Mouse (Mus musculus) myocyte (in vitro differentiated cells): ENCODE measurements around the gene Cactin.
A peak's percentile ranks its signal among the peaks of the same experiment; 100 is the strongest.

Source experiments
- E2F4 ChIP-seq: IDR thresholded peaks from one replicate; pipeline ENCODE4 v1.6.1; 2011; ENCODE audit warnings: mild to moderate bottlenecking, control low read depth, moderate library complexity; ENCODE audit not compliant: insufficient read depth
- MAX ChIP-seq: IDR thresholded peaks from one replicate; pipeline ENCODE4 v1.6.1; 2011; ENCODE audit warnings: low read depth, mild to moderate bottlenecking, control low read depth
- MYOG ChIP-seq, 3 experiments: IDR thresholded peaks; one replicate each; pipeline ENCODE4 v1.6.1; 2011; ENCODE audit warnings: control low read depth in 2 of 3, low read depth in 2 of 3, mild to moderate bottlenecking in 2 of 3; ENCODE audit not compliant: insufficient read length in 2 of 3, control insufficient read depth in 1 of 3, insufficient read depth in 1 of 3
- POLR2A ChIP-seq: IDR thresholded peaks from one replicate; pipeline ENCODE4 v1.6.1; 2011; ENCODE audit warnings: low read depth, mild to moderate bottlenecking, control low read depth, moderate library complexity; ENCODE audit not compliant: insufficient read length
- TCF12 ChIP-seq: IDR thresholded peaks from one replicate; pipeline ENCODE4 v1.6.1; 2011; ENCODE audit warnings: mild to moderate bottlenecking, control low read depth; ENCODE audit not compliant: poor library complexity, insufficient read depth, severe bottlenecking

DNA sequence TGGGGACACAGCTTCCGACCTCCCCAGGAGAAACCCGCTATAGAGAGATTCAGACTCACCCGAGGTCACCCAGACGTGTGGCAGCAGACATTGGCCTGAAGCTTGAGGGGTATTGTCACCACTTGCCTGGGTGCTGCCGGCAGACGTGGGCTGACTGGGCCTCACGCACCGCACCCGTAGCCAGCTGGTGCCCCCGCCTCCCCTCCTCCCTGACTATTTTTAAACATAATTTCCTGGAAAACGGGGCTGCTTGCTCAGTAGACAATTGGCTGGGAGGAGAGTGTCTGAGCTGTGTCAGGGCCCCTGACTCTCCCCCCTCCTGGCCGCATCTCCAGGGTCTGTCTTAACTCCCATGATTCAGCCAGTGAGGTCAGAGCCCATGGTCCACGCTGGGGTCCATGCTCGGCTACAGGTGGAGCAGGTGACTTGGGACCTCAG lies 18.1 kb upstream of the Cactin start:
- TF ChIP-seq POLR2A (no peak), TCF12 (no peak), E2F4 (no peak), MYOG (IDR thresholded peaks at IDR 0.05; ENCODE audit: control insufficient read depth in 1 of 3, insufficient read depth in 1 of 3, insufficient read length in 2 of 3, low read depth in 2 of 3) (peak in 2 of 3 experiments; percentile 77 to 80), MAX (no peak)
